In genomic region chr11:100957915-100958469, GRCm38 (mm10) we compare ENCODE assay signal across 11 mouse cellular contexts. TPM values are rescaled to one million over a fixed set of nuclear protein-coding genes. Genes with fewer than 3 reads are reported as not detected.
DNase-seq lines count a peak whose midpoint lies in the region; ATAC-seq lines count a peak whose summit lies in the region.
"Had no signal": no experiment of that assay in that cellular context is flagged by ENCODE, and none has a peak within 500 bp of the region (broad histone marks: within the 10 kb centered on the region; RNA-seq: fewer than 3 reads in every experiment).

No protein-coding gene starts in this region.

- no peaks in the 10 kb centered on the region for H3K9me3 ChIP-seq in heart, embryonic 15.5 days (replicated peaks)
- no peaks in the 10 kb centered on the region for H3K9me3 ChIP-seq in heart, embryonic 10.5 days
- no peaks in the 10 kb centered on the region for H3K9me3 ChIP-seq in liver, embryonic 11.5 days (ENCODE audit: control insufficient read depth, low read length)
- H3K9me3 ChIP-seq: embryonic facial prominence, embryonic 15.5 days; hindbrain, embryonic 10.5 days; lung, embryonic 15.5 days had no signal

- peaks cover 34% of the 10 kb centered on the region for H3K36me3 ChIP-seq in heart, embryonic 15.5 days
- peaks cover 43% of the 10 kb centered on the region for H3K36me3 ChIP-seq in heart, embryonic 10.5 days
- H3K36me3 ChIP-seq in liver, embryonic 11.5 days (ENCODE audit: control insufficient read depth, insufficient read depth, low read length) = no peaks in the 10 kb centered on the region
- H3K36me3 ChIP-seq: hindbrain, embryonic 10.5 days had no signal

- H3K4me2 ChIP-seq in heart, embryonic 15.5 days = no peak overlapping the region
- H3K4me2 ChIP-seq in liver, embryonic 11.5 days = peak overlapping the region; percentile 60; the same call in 1 of the 2 replicates

- no peak for ATAC-seq in heart, embryonic 15.5 days (replicated peaks; ENCODE audit: insufficient number of reproducible peaks, insufficient read depth, low FRiP score, low read depth)
- ATAC-seq in liver, embryonic 11.5 days (replicated peaks; ENCODE audit: low FRiP score) = no peak

- H3K4me1 ChIP-seq in heart, embryonic 15.5 days (replicated peaks) = peaks cover 62% of the 10 kb centered on the region
- peaks cover 45% of the 10 kb centered on the region for H3K4me1 ChIP-seq in heart, embryonic 10.5 days
- peaks cover 28% of the 10 kb centered on the region for H3K4me1 ChIP-seq in liver, embryonic 11.5 days (replicated peaks; ENCODE audit: control insufficient read depth, insufficient read depth, low read length)
- peaks cover 7% of the 10 kb centered on the region; the same call in 1 of the 2 replicates for H3K4me1 ChIP-seq in brown adipose tissue, adult 24 weeks (ENCODE audit: control insufficient read depth, insufficient read depth, insufficient read length, low read length)

- H3K27ac ChIP-seq in heart, embryonic 15.5 days = peak overlapping the region; percentile 14; the same call in 1 of the 2 replicates
- no peak overlapping the region for H3K27ac ChIP-seq in heart, embryonic 10.5 days
- no peak overlapping the region for H3K27ac ChIP-seq in liver, embryonic 11.5 days (ENCODE audit: low read depth, low read length)
- H3K27ac ChIP-seq in brown adipose tissue, adult 24 weeks (replicated peaks; ENCODE audit: low read depth, low read length) = peak overlapping the region; percentile 7; the same call in 1 of the 2 replicates
- H3K27ac ChIP-seq: embryonic facial prominence, embryonic 15.5 days; hindbrain, embryonic 10.5 days; left cerebral cortex, adult 2 months; lung, embryonic 15.5 days had no signal

- no peak overlapping the region for H3K4me3 ChIP-seq in heart, embryonic 15.5 days
- no peak overlapping the region for H3K4me3 ChIP-seq in heart, embryonic 10.5 days
- H3K4me3 ChIP-seq in liver, embryonic 11.5 days (ENCODE audit: low read depth, low read length) = no peak overlapping the region
- H3K4me3 ChIP-seq in brown adipose tissue, adult 24 weeks (ENCODE audit: insufficient read depth, low read depth, low read length) = no peak overlapping the region
- H3K4me3 ChIP-seq: left cerebral cortex, adult 2 months; lung, embryonic 15.5 days had no signal

- 52% methylated on average over 6 of the region's 6 CpGs for WGBS in heart, embryonic 15.5 days
- 42% methylated on average over 6 of the region's 6 CpGs for WGBS in heart, embryonic 10.5 days
- 37% methylated on average over 6 of the region's 6 CpGs for WGBS in liver, embryonic 11.5 days

- H3K9ac ChIP-seq in heart, embryonic 15.5 days = no peak overlapping the region
- H3K9ac ChIP-seq in liver, embryonic 11.5 days (ENCODE audit: low read depth, low read length) = no peak overlapping the region
- H3K9ac ChIP-seq: embryonic facial prominence, embryonic 15.5 days; lung, embryonic 15.5 days had no signal

- no peaks in the 10 kb centered on the region for H3K27me3 ChIP-seq in heart, embryonic 15.5 days
- peaks cover 24% of the 10 kb centered on the region for H3K27me3 ChIP-seq in heart, embryonic 10.5 days (ENCODE audit: insufficient read depth, poor library complexity, severe bottlenecking)
- H3K27me3 ChIP-seq in liver, embryonic 11.5 days (replicated peaks; ENCODE audit: control insufficient read depth, insufficient read depth, low read length) = peaks cover 17% of the 10 kb centered on the region

- DNase-seq in heart, embryonic 10.5 days (ENCODE audit: low spot score) = no peak
- DNase-seq in liver, embryonic 11.5 days (ENCODE audit: low spot score) = no peak
- no peak for DNase-seq in liver
- no peak for DNase-seq in lung, adult 18-20 months
- DNase-seq in frontal cortex, postnatal 36 days (ENCODE audit: low spot score in 2 of 2) = no peak

RNA-seq across cellular contexts. Expression of gene Cavin1, which starts 12.7 kb away (rescaled TPM):
- polyA plus RNA-seq in heart, embryonic 15.5 days (2015; fragmentation: Nextera tagmentation; extraction: Ambion mirVana) = 429 and 457 TPM in 2 replicates
- polyA plus RNA-seq in heart, embryonic 10.5 days (2016; fragmentation: Nextera tagmentation; extraction: Ambion mirVana) = 139 and 252 TPM in 2 replicates
- 22.6 and 23.3 TPM in 2 replicates for polyA plus RNA-seq in liver, embryonic 11.5 days (2014; fragmentation: Nextera tagmentation; extraction: Ambion mirVana)
- 242 and 279 TPM in 2 replicates for polyA plus RNA-seq in brown adipose tissue, adult 24 weeks (2012; ENCODE audit: insufficient read depth, insufficient read length, missing spikeins)

RNA-seq across cellular contexts. Expression of gene Stat3, which starts 18.7 kb away (rescaled TPM):
- polyA plus RNA-seq in heart, embryonic 15.5 days (2015; fragmentation: Nextera tagmentation; extraction: Ambion mirVana) = 50.6 and 60.8 TPM in 2 replicates
- 33.7 and 41.5 TPM in 2 replicates for polyA plus RNA-seq in heart, embryonic 10.5 days (2016; fragmentation: Nextera tagmentation; extraction: Ambion mirVana)
- polyA plus RNA-seq in liver, embryonic 11.5 days (2014; fragmentation: Nextera tagmentation; extraction: Ambion mirVana) = 52.9 and 57.3 TPM in 2 replicates
- 18.8 and 20.9 TPM in 2 replicates for polyA plus RNA-seq in brown adipose tissue, adult 24 weeks (2012; ENCODE audit: insufficient read depth, insufficient read length, missing spikeins)

RNA-seq across cellular contexts. Expression of gene Atp6v0a1, which starts 51.3 kb away (rescaled TPM):
- 54.1 and 54.4 TPM in 2 replicates for polyA plus RNA-seq in heart, embryonic 15.5 days (2015; fragmentation: Nextera tagmentation; extraction: Ambion mirVana)
- 54.4 and 66.3 TPM in 2 replicates for polyA plus RNA-seq in heart, embryonic 10.5 days (2016; fragmentation: Nextera tagmentation; extraction: Ambion mirVana)
- polyA plus RNA-seq in liver, embryonic 11.5 days (2014; fragmentation: Nextera tagmentation; extraction: Ambion mirVana) = 55.4 and 60.0 TPM in 2 replicates
- polyA plus RNA-seq in brown adipose tissue, adult 24 weeks (2012; ENCODE audit: insufficient read depth, insufficient read length, missing spikeins) = 26.1 and 26.7 TPM in 2 replicates

Comparison
In these comparisons a context has a peak if more than half of its experiments do, and no peak if none do; other contexts are left out.
1. H3K27ac ChIP-seq: peak in heart, embryonic 15.5 days (single experiment) and brown adipose tissue, adult 24 weeks (single experiment); none in heart, embryonic 10.5 days (single experiment) and liver, embryonic 11.5 days (single experiment).